Mouse (Mus musculus) G1E (cell line): ENCODE data around the gene Trip6.

ENCODE experiments used
- CTCF ChIP-seq: IDR thresholded peaks from 2 replicates; pipeline ENCODE4 v1.5.1; 2012; ENCODE audit warnings: low read depth, low read length, inconsistent platforms, mixed read lengths
- TAL1 ChIP-seq: conservative IDR thresholded peaks from 2 replicates; pipeline ENCODE4 v1.6.1; 2012; ENCODE audit warnings: low read depth, low read length, inconsistent platforms, mixed read lengths

- TF ChIP-seq CTCF (no peak), TAL1 (no peak)
These were observed 7.7 kb downstream of the Trip6 start for GRCm38 (mm10) chr5:137306439-137307005.
